Mouse (Mus musculus): ENCODE measurements around the gene Eprs. TPM values are rescaled to one million over a fixed set of nuclear protein-coding genes. Genes with fewer than 3 reads are reported as not detected.

Gene Eprs
- polyA plus RNA-seq, 3 experiments from 2014 or later = 96.3 to 117 (median 102) TPM

- ATAC-seq = peak; percentile 23
Observed at GRCm38 (mm10) chr1:185363526-185364182, 810 bp downstream of the Eprs start.

GRCm38 (mm10) chr1:185364183-185364540 is 1.3 kb downstream of the Eprs start:
- no peak for ATAC-seq

GRCm38 (mm10) chr1:185367383-185367782 is 4.5 kb downstream of the Eprs start:
- ATAC-seq = no peak

- ATAC-seq = no peak
Observed at GRCm38 (mm10) chr1:185369979-185370378, 7.1 kb downstream of the Eprs start.

GRCm38 (mm10) chr1:185376390-185376789 is 13.5 kb downstream of the Eprs start:
- ATAC-seq = no peak

GRCm38 (mm10) chr1:185377429-185377828 is 14.6 kb downstream of the Eprs start:
- no peak for ATAC-seq

- ATAC-seq = no peak
Observed at GRCm38 (mm10) chr1:185401615-185402014, 38.8 kb downstream of the Eprs start.

- ATAC-seq = peak; percentile 50
Observed at GRCm38 (mm10) chr1:185404021-185404420, 41.2 kb downstream of the Eprs start.

GRCm38 (mm10) chr1:185405921-185406320 is 43.1 kb downstream of the Eprs start:
- ATAC-seq = no peak

GRCm38 (mm10) chr1:185409831-185410230 is 47.0 kb downstream of the Eprs start:
- no peak for ATAC-seq

GRCm38 (mm10) chr1:185418011-185418410 is 55.2 kb downstream of the Eprs start:
- ATAC-seq = no peak

- ATAC-seq = no peak
Observed at GRCm38 (mm10) chr1:185419805-185420204, 57.0 kb downstream of the Eprs start.

- ATAC-seq = no peak
Observed at GRCm38 (mm10) chr1:185420776-185421175, 57.9 kb downstream of the Eprs start.

- no peak for ATAC-seq
Observed at GRCm38 (mm10) chr1:185426583-185426982, 63.7 kb downstream of the Eprs start.

- ATAC-seq = no peak
Observed at GRCm38 (mm10) chr1:185430488-185430887, 67.6 kb downstream of the Eprs start.

- no peak for ATAC-seq
Observed at GRCm38 (mm10) chr1:185431245-185431997, 68.6 kb downstream of the Eprs start.

GRCm38 (mm10) chr1:185431998-185432317 is 69.1 kb downstream of the Eprs start:
- ATAC-seq = no peak

- ATAC-seq = no peak
Observed at GRCm38 (mm10) chr1:185433112-185433511, 70.3 kb downstream of the Eprs start.

- no peak for ATAC-seq
Observed at GRCm38 (mm10) chr1:185438841-185439580, 76.2 kb downstream of the Eprs start.

- ATAC-seq = no peak
Observed at GRCm38 (mm10) chr1:185441703-185442472, 79.0 kb downstream of the Eprs start.

- no peak for ATAC-seq
Observed at GRCm38 (mm10) chr1:185448936-185449335, 86.1 kb downstream of the Eprs start.

GRCm38 (mm10) chr1:185449727-185450126 is 86.9 kb downstream of the Eprs start:
- no peak for ATAC-seq

GRCm38 (mm10) chr1:185451077-185451476 is 88.2 kb downstream of the Eprs start:
- ATAC-seq = no peak

Measured in inflammation-experienced regulatory T-cells, adult 6 months (primary cell).